Mouse (Mus musculus): ENCODE measurements around the gene Jade1. TPM values are rescaled to one million over a fixed set of nuclear protein-coding genes. Genes with fewer than 3 reads are reported as not detected.
A peak's percentile ranks its signal among the peaks of the same experiment; 100 is the strongest.

The Jade1 gene
- polyA plus RNA-seq, 1 experiment from 2014 or later, result 19.6 TPM

DNA sequence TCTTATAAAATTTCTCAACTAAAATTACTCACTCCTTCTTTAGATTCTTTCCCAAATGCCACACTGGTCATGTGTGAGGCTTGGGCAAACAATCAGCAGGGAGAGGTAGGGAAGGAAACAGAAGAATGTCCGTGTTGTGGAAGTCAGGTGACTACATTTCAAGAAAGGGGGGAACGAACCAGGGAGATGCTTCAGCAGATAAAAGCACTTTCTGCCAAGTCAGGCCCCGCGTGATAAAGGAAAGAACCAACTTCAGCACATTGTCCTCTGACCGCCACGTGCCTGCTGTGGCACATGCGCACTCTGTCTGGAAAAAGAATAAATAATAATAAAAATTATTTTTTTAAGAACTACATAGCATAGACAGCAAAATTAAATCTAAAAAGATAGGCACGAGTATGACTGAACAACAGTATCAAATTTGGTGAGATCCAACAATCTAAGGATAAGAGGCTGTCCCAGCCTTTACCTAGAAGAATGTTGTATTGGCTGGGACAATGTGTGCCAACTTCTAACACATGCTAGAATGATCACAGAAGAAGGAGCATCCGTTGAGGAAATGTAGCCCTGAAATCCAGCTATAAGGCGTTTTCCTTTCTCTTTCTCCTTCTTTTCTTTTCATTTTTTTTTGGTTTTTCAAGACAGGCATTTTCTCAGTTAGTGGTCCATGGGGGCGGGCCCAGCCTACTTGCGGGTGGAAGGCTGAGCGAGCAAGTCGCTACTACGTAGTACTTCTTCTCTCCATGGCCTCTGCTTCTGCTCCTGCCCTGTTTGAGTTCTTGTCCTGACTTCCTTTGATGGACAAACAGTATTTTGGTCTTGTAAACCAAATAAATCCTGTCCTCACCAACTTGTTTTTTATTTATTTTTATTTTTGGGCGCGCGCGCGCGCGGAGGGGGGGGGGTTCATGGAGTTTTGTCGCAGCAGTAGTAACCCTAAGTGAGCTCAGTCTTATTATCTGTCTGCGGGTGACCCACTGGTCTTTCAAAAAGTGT lies 753 bp upstream of the Jade1 start:
- WGBS, result 96% methylated on average over 24 of the region's 24 CpGs
- Histone ChIP-seq H3K36me3 (replicated peaks) (no peaks in the 10 kb centered on the region), H3K27me3 (ENCODE audit: poor library complexity, severe bottlenecking) (no peaks in the 10 kb centered on the region), H3K9me3 (peaks cover 14% of the 10 kb centered on the region; the same call in 1 of the 2 replicates), H3K4me3 (no peak overlapping the region), H3K27ac (no peak overlapping the region), H3K4me1 (no peaks in the 10 kb centered on the region)
- no peak for DNase-seq (ENCODE audit: extremely low spot score, low spot score)

DNA sequence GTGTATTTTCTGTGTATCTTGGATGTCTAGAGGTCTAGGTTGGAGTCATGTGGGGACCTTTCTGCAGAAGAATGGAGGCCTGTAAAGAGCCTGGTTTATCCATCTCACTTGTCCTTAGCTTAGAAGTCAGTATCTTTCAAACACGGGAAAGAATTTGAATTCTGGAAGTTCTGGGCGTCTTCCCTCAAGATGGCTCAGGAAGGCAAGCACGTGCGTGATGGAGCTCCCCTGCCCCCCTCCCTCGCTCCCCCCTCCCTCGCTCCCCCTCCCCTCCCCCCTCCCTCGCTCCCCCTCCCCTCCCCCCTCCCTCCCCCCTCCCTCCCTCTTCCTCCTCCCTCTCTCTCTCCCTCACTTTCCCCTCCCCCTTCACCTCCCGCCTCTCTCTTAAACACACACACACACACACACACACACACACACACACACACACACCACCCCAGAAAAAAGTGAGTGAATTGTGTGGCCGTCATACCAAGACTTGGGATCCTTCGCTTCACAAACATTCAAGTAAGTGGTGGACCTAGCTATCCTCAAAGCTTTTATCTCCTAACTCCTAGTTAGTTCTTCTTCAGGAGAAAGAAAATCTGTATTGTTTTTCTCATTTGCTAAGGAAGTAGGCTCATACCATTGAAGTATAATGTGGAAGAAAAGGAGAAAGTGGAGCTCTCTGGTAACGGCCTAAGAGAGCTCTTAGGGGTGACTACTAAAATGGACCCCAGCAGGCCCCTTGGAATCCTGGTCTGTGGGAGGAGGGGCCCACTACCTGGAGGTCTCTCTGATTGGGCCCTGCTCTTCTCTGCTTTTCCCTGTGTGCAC lies 1.1 kb downstream of the Jade1 start:
- H3K9me3 ChIP-seq, result peaks cover 14% of the 10 kb centered on the region; the same call in 1 of the 2 replicates
- no peak overlapping the region for H3K4me3 ChIP-seq
- no peak overlapping the region for H3K27ac ChIP-seq
- H3K27me3 ChIP-seq (ENCODE audit: poor library complexity, severe bottlenecking), result no peaks in the 10 kb centered on the region
- no peak for DNase-seq (ENCODE audit: extremely low spot score, low spot score)
- no peaks in the 10 kb centered on the region for H3K4me1 ChIP-seq
- no peaks in the 10 kb centered on the region for H3K36me3 ChIP-seq (replicated peaks)
- 86% methylated on average over 9 of the region's 11 CpGs for WGBS

DNA sequence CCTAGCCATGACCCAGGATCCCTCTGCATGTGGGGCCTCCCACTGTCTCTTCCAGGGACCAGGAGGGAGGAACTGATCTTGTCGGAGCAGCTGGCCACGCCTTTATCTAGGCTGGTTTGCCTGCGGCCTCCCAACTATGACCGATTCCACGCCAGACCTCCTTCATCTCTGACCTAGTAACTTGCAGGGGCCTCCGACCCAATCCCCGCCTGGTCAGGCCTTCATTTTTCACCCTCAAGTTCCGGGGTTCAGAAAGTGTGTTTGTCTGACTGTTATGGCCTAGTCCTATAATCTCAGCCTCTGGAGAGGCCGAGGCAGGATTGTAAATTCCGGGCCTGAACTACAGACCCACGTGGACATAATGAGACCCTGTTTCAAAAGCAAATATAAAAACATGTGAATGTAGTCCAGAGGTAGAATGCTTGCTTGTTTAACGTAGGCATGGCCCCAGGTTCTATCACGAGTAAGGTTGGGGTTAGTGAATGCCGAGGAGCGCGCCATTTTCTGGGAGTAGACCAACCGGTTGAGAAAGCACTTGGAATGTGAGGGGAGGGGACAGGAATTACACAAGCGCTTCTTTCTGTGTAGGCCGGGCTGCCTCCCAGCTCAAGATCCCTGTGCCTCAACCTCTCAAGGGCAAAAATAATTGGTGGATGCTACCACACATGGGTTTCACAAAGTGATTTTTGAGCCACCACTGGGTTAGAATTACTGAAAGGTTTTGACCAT lies 1.9 kb downstream of the Jade1 start:
- Histone ChIP-seq H3K27me3 (ENCODE audit: poor library complexity, severe bottlenecking) (no peaks in the 10 kb centered on the region), H3K4me1 (no peaks in the 10 kb centered on the region), H3K4me3 (no peak overlapping the region), H3K27ac (no peak overlapping the region), H3K9me3 (peaks cover 14% of the 10 kb centered on the region; the same call in 1 of the 2 replicates), H3K36me3 (replicated peaks) (no peaks in the 10 kb centered on the region)
- 92% methylated on average over 19 of the region's 19 CpGs for WGBS
- no peak for DNase-seq (ENCODE audit: extremely low spot score, low spot score)

- no peak overlapping the region for H3K27ac ChIP-seq
- H3K4me3 ChIP-seq, result no peak overlapping the region
- DNase-seq (ENCODE audit: extremely low spot score, low spot score), result no peak
- H3K9me3 ChIP-seq, result peaks cover 14% of the 10 kb centered on the region; the same call in 1 of the 2 replicates
- H3K27me3 ChIP-seq (ENCODE audit: poor library complexity, severe bottlenecking), result no peaks in the 10 kb centered on the region
- H3K36me3 ChIP-seq (replicated peaks), result no peaks in the 10 kb centered on the region
- H3K4me1 ChIP-seq, result peaks cover 12% of the 10 kb centered on the region
- 95% methylated on average over 6 of the region's 6 CpGs for WGBS
These were observed 5.0 kb downstream of the Jade1 start for GRCm38 (mm10) chr3:41560489-41560888.

GRCm38 (mm10) chr3:41561787-41562186 lies 6.3 kb downstream of the Jade1 start:
- 92% methylated on average over 5 of the region's 5 CpGs for WGBS
- DNase-seq (ENCODE audit: extremely low spot score, low spot score), result no peak
- Histone ChIP-seq H3K9me3 (0 out of 2 replicates have a peak, but pooled peaks cover 3% of the 10 kb centered on the region), H3K27me3 (ENCODE audit: poor library complexity, severe bottlenecking) (no peaks in the 10 kb centered on the region), H3K4me3 (no peak overlapping the region), H3K4me1 (peaks cover 21% of the 10 kb centered on the region), H3K27ac (no peak overlapping the region), H3K36me3 (replicated peaks) (no peaks in the 10 kb centered on the region)

- peaks cover 37% of the 10 kb centered on the region for H3K4me1 ChIP-seq
- H3K36me3 ChIP-seq (replicated peaks), result no peaks in the 10 kb centered on the region
- H3K4me3 ChIP-seq, result peak overlapping the region; percentile 79
- H3K27ac ChIP-seq, result peak overlapping the region; percentile 99
- WGBS, result under 1% methylated on average over 81 of the region's 81 CpGs
- H3K27me3 ChIP-seq (ENCODE audit: poor library complexity, severe bottlenecking), result no peaks in the 10 kb centered on the region
- no peaks in the 10 kb centered on the region for H3K9me3 ChIP-seq
- DNase-seq (ENCODE audit: extremely low spot score, low spot score), result peak; percentile 74
These were observed 7.8 kb downstream of the Jade1 start for GRCm38 (mm10) chr3:41563211-41563931.

DNA sequence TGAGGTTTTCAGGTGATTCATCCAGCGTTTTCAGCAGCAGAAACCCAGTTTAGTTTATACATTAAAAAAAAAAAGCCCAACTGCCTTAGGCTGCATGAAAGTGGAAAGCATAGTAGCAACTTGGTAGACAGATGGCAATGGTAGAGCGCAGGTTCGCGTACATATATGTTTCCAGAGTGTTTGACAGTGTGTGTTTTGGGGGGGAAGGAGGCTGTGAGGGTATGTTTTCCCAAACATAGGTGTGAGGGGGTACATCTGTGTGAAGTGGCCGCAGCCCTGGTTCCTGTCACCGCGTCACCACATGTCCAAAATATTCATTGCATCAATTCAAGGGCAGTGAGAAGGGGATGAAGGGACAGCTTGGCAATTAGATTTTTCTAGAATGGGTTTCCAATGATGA lies 8.5 kb downstream of the Jade1 start:
- DNase-seq (ENCODE audit: extremely low spot score, low spot score), result peak; percentile 39
- H3K4me3 ChIP-seq, result peak overlapping the region; percentile 79
- peak overlapping the region; percentile 99 for H3K27ac ChIP-seq
- WGBS, result 0% methylated on average over 7 of the region's 7 CpGs
- no peaks in the 10 kb centered on the region for H3K9me3 ChIP-seq
- no peaks in the 10 kb centered on the region for H3K27me3 ChIP-seq (ENCODE audit: poor library complexity, severe bottlenecking)
- no peaks in the 10 kb centered on the region for H3K36me3 ChIP-seq (replicated peaks)
- peaks cover 43% of the 10 kb centered on the region for H3K4me1 ChIP-seq

GRCm38 (mm10) chr3:41564471-41565213 lies 9.1 kb downstream of the Jade1 start:
- peak; percentile 79 for DNase-seq (ENCODE audit: extremely low spot score, low spot score)
- peak overlapping the region; percentile 99 for H3K27ac ChIP-seq
- H3K4me3 ChIP-seq, result peak overlapping the region; percentile 79
- under 1% methylated on average over 51 of the region's 60 CpGs for WGBS
- H3K9me3 ChIP-seq, result no peaks in the 10 kb centered on the region
- peaks cover 50% of the 10 kb centered on the region for H3K4me1 ChIP-seq
- no peaks in the 10 kb centered on the region for H3K27me3 ChIP-seq (ENCODE audit: poor library complexity, severe bottlenecking)
- H3K36me3 ChIP-seq (replicated peaks), result no peaks in the 10 kb centered on the region

DNA sequence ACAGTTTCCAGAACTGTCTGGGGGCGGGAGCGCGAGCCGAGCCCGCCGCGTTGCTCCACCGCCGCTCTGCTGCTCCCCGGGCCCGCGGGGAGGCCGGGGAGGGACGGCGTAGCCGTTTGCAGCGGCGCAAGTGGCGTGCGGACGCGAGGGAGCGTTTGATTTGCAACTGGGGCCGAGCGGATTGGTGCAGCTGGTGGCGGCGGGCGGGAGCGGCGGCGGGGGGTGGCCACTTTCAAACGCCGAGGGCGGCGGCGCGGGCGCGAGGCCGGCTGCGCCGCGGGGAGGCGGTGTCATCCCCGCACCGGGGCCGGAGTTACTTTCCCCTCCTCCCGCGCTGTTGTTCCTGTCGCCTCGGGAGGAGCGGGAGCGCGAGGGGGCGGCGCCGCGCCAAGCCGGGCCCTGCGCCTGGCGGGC lies 9.9 kb downstream of the Jade1 start:
- H3K27ac ChIP-seq, result peak overlapping the region; percentile 99
- no peaks in the 10 kb centered on the region for H3K36me3 ChIP-seq (replicated peaks)
- peak overlapping the region; percentile 79 for H3K4me3 ChIP-seq
- H3K27me3 ChIP-seq (ENCODE audit: poor library complexity, severe bottlenecking), result no peaks in the 10 kb centered on the region
- H3K4me1 ChIP-seq, result peaks cover 57% of the 10 kb centered on the region
- no peaks in the 10 kb centered on the region for H3K9me3 ChIP-seq
- peak; percentile 83 for DNase-seq (ENCODE audit: extremely low spot score, low spot score)
- under 1% methylated on average over 40 of the region's 61 CpGs for WGBS

DNA sequence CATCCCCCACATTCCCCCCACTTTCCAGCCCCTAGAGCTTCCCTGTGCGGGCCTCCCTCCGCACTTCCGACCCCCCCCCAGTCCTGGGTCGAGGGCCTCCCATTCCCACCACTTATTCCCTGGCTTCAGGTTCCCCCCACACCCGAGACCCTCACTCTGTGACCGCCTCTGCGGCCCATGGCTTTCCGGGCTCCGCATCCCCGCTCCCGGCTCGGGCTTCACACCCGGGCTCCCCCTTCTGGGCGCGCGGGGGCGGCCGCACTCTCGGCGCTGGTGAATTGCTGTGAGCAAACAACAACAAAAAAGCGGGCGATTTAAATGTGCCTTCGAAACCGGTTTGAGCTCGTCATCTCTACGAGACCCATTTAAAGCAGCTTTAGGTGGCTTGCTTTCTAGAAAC lies 10.4 kb downstream of the Jade1 start:
- Histone ChIP-seq H3K27me3 (ENCODE audit: poor library complexity, severe bottlenecking) (no peaks in the 10 kb centered on the region), H3K36me3 (replicated peaks) (no peaks in the 10 kb centered on the region), H3K9me3 (no peaks in the 10 kb centered on the region), H3K27ac (peak overlapping the region; percentile 99), H3K4me1 (peaks cover 63% of the 10 kb centered on the region), H3K4me3 (peak overlapping the region; percentile 79)
- peak; percentile 80 for DNase-seq (ENCODE audit: extremely low spot score, low spot score)
- WGBS, result under 1% methylated on average over 26 of the region's 26 CpGs

GRCm38 (mm10) chr3:41569943-41570342 lies 14.4 kb downstream of the Jade1 start:
- H3K4me1 ChIP-seq, result peaks cover 89% of the 10 kb centered on the region
- no peaks in the 10 kb centered on the region for H3K36me3 ChIP-seq (replicated peaks)
- no peaks in the 10 kb centered on the region for H3K27me3 ChIP-seq (ENCODE audit: poor library complexity, severe bottlenecking)
- WGBS, result 80% methylated on average over 5 of the region's 5 CpGs
- no peak overlapping the region for H3K27ac ChIP-seq
- no peaks in the 10 kb centered on the region for H3K9me3 ChIP-seq
- no peak for DNase-seq (ENCODE audit: extremely low spot score, low spot score)
- no peak overlapping the region for H3K4me3 ChIP-seq

Measured in forebrain, embryonic 10.5 days (tissue).